ENCODE assay signal across 8 mouse cellular contexts in the genomic region with DNA sequence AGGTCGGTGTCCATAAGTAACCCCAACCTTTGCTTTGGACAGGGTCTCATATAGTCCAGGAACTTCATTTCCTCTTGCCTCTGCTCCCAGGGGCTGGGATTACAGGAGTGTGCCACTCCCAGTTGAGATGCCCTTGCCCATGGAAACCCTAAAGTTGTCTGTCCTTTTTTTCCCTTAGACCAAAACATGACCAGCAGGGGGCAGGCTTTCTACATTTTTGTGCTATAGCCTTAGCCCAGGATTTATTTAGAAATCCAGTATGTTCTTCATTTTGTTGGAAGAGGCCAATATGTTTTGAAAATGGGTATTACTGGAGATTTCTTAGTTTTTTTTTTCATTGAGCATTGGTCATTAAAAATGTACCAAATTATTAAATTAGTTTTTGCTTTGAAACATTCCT. TPM values are rescaled to one million over a fixed set of nuclear protein-coding genes. Genes with fewer than 3 reads are reported as not detected.
A peak's percentile ranks its signal among the peaks of the same experiment; 100 is the strongest.
DNase-seq lines count a peak whose midpoint lies in the region; ATAC-seq lines count a peak whose summit lies in the region.

No protein-coding gene starts in this region.

- peak; percentile 5 to 86 for DNase-seq in frontal cortex, adult 2 months (ENCODE audit: extremely low spot score in 1 of 2, low spot score in 1 of 2)
- peak; percentile 47 for DNase-seq in 416B (ENCODE audit: low read depth)
- peak; percentile 76 for DNase-seq in adrenal gland, postnatal 14 days
- DNase-seq in frontal cortex, postnatal 36 days (ENCODE audit: low spot score in 2 of 2): peak; percentile 60 to 64
- DNase-seq in layer of hippocampus, postnatal 36 days: peak; percentile 41 to 50
- DNase-seq in ovary, postnatal 36 days (ENCODE audit: low spot score): peak; percentile 11

- no peak for ATAC-seq in frontal cortex, adult (ENCODE audit: low TSS enrichment)
- no peak for ATAC-seq in activated CD4-positive, CD25-positive, alpha-beta regulatory T cell, adult 4 months

RNA-seq across cellular contexts. Expression of gene Unc93a2, which starts 58.6 kb away (rescaled TPM):
- polyA plus RNA-seq in frontal cortex, adult 2 months (2012; rRNA removed): 0.06 TPM in 2 replicates
- total RNA-seq in adrenal gland, postnatal 14 days (2021): 1.2 and 1.5 TPM in 2 replicates
- not detected for total RNA-seq in layer of hippocampus, postnatal 36 days (2021)
- not detected for polyA plus RNA-seq in activated CD4-positive, CD25-positive, alpha-beta regulatory T cell, adult 4 months (2017; shearing (Covaris generic))

Comparison
In these comparisons a context has a peak if more than half of its experiments do, and no peak if none do; other contexts are left out.
1. DNase-seq: peak in every context shown above with its lines; median percentile 76 in adrenal gland, postnatal 14 days; 62 in frontal cortex, postnatal 36 days; 47 in 416B; 46 in frontal cortex, adult 2 months; 46 in layer of hippocampus, postnatal 36 days; 11 in ovary, postnatal 36 days.